Mouse (Mus musculus) adrenal gland, postnatal 10 days (tissue): ENCODE results near the gene Rora. TPM values are rescaled to one million over a fixed set of nuclear protein-coding genes. Genes with fewer than 3 reads are reported as not detected.

Experiments used
- DNase-seq: peaks from one replicate; pipeline ENCODE4 v3.0.0; 2021; ENCODE audit warnings: mixed read lengths
- long read RNA-seq, 2 experiments: library from polyadenylated mRNA; stranded (forward); transcript quantifications; one replicate each; pipeline ENCODE4 v2.0.0; 2021
- total RNA-seq, 2 experiments: library from RNA; stranded (reverse); gene quantifications; 2 replicates each; pipeline ENCODE4 v1.2.3; 2021

Rora gene
- 10 to 100 TPM; 44.1 to 60.6 TPM for total RNA-seq
- long read RNA-seq, experiment 1, transcript Rora-202 (10 exons, 2,591 nt): major isoform, 26 of 44 reads
- long read RNA-seq, experiment 1, partial matches to known transcripts: 8 of 44 reads
- long read RNA-seq, experiment 1, other reads (novel, unspliced or antisense): 9 of 44 reads
- long read RNA-seq, experiment 2, transcript Rora-202 (10 exons, 2,591 nt): major isoform, 17 of 29 reads
- long read RNA-seq, experiment 2, partial matches to known transcripts: 2 of 29 reads
- long read RNA-seq, experiment 2, other reads (novel, unspliced or antisense): 9 of 29 reads

GRCm38 (mm10) chr9:68653211-68654038, at the start of gene Rora:
Gene Rora, plus strand, starts transcription at chr9:68653786.
- peak; percentile 80 for DNase-seq

DNA sequence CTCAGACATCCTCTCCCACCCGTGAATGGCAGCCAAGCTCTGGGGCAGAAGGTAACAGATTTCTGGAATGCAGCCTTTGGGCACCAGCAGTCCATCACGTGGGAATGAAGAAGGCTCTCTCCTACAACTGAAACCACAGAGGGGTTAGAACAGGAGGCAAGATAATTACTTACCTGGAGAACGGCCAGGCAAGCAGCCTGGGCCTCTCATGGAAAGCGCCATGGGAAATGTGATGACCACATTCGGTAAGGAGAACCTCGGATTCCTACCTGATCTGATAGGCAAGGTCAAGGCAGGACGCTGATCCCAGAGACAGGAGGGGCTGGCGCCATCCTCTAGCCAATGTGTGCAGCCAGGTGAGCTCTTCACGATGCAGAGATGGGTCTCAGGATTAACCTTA, 39.6 kb upstream of the Rora start:
- no peak for DNase-seq

DNA sequence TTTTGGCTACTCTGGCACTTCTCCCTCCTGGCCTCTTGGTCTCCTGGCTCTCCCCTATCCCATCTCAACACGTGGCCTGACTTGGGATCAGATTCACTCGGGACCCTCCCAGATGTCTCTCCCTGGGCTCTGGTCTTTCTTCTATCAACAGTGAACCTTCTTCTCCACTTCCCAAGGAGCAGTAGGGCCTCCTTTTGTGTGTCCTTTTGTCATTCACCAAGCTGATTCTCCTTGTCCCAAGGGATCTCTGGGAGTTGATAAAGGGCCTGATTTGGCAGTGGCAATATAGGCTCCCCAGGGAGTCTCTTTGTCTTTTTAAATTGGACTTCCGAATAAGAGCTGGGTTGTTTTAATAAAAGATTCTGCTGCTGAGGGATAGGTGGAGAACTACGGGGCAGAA, 36.5 kb upstream of the Rora start:
- DNase-seq: no peak

- DNase-seq: no peak
These were observed 33.5 kb upstream of the Rora start for GRCm38 (mm10) chr9:68620036-68620435.

DNA sequence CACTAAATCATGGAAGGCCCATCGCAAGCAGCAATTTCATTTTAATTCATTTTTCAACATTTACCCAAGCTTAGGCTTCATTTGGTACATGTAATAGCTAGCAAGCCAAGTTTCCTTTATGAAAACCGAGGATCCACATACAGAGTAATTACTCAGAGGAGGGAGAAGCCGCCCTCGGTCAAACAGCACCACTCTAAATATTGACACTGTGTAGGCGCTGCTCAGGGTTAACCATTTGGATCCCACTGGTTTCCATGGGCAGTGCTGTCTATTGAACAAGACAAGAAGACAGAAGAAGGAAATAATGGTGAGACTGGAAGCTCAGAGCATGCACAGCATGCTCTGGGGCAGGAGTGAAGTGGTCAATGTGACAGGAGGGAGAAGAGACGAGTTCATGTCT, 33.1 kb upstream of the Rora start:
- no peak for DNase-seq

DNA sequence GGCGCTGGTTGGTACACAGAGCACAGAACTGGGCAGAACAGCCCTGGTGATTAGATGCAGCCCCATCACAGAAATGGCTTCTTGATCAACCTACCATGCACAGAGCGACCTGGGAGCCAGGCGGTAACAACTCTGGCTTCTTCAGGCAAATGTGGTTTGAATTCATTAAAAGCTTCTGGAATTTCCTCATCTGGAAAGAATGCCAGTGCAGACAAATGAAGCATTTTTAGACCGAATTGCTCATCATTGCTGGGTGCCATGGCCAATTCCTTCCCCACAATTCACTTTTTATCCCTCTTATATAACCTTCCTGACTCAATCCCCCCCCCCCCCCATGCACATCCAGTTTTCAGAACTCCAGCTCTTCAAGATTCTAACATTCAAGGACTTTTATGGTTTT, 28.6 kb upstream of the Rora start:
- no peak for DNase-seq

DNA sequence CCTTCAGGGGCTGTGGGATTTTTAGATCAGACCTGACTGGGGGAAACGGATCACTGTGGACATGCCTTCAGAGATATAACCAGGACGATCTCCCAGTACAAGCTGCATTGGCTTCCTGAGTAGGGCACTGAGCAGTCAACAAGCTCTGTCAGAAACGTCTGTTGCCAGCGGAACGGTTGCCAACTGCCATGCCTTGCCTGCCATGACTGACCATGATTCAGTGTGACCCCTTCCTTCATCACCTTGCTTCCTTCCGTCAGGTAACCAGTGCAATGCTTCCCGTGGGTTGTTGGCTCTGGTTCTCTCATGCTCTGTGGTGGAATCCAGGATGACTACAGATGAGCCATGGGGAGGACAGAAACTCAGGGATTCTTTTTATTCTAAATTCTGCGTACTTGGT, 16.3 kb upstream of the Rora start:
- DNase-seq: no peak

DNA sequence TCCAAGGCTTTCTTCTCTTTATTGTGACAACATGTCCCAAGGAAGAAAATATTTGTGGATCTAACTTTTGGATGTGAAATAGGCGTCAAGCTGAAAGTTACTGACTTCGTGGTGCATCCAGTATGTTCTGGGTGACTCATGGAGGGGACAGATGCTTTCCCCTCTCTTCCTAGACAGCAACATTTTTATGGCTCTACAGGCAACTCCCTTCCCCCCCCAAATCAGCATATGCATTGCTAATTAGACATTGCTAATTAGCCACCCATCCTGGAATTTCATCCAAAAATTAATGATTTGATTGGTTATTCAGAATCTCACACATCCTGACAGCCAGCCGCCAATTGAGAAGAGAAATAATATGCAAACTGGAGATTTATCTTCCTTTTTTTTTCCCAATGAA, 12.5 kb upstream of the Rora start:
- no peak for DNase-seq

GRCm38 (mm10) chr9:68648061-68648460, 5.5 kb upstream of the Rora start:
- no peak for DNase-seq

- no peak for DNase-seq
These were observed 400 bp downstream of the Rora start for GRCm38 (mm10) chr9:68654039-68654332.

DNA sequence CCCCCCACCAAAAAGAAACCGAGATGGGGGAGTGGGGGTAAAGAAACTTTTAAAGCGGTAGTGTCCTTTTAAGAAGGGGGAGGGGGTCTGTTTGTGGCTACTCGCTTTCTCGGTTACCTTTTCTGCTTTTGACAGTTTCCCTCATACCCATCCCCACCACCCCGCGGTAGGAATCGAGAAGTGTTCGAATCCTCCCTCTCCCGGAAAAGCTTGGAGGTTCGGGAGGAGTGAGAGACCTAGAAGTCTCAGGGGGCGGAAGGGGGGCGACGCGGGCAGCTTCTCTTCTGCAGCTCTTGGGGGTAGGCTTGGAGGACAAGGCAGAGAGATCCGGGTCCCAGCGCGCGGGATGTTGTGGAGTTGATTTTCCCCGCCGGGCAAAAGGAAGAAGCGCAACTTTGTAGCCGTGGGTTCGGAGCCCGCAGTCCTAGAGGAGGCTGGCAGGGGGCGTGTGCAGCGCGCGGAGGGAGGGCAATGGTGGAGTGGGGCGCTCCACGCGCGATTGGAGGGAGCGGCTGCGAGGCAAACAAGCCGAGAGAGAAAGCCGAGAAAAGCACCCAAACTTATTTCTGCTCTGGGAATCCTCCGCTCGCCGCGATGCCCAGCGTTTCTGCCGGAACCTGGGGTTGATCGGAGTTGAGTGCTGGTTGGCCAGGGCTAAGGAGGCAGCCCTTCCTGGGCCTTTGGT, 889 bp downstream of the Rora start:
- DNase-seq: peak; percentile 61

GRCm38 (mm10) chr9:68655018-68656005, 1.7 kb downstream of the Rora start:
- DNase-seq: peak; percentile 78

DNA sequence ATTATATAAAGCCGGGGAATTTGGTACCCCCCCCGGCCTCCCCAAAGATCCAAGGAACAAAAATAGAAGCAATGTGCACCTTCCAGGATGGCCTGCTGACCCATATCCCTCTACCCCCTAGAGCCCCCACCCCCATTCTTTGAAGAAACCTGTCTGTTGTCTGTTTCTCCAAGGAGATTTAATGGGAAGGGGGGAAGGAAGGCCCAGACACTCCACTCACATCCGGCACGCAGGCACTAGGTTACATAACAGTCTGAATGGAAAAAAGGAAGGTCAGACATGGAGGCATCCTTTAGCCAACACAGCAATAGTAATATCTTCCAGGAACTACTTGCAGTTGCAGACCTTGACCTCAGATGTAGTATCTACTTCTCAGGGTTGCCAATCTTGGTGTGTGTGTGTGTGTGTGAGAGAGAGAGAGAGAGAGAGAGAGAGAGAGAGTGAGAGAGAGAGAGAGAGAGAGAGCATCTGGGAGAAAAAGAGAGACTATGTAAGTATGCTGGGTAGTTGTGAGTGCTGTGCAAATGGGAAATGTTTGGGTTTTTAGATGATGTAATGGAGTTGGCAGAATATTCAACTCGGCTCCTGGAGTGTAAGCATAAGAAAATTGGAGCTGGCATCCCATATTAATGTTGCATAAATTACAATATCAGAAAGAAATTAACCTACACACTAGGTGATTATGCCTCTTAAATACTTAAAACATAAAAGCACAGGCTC, 2.6 kb downstream of the Rora start:
- DNase-seq: peak; percentile 45

DNA sequence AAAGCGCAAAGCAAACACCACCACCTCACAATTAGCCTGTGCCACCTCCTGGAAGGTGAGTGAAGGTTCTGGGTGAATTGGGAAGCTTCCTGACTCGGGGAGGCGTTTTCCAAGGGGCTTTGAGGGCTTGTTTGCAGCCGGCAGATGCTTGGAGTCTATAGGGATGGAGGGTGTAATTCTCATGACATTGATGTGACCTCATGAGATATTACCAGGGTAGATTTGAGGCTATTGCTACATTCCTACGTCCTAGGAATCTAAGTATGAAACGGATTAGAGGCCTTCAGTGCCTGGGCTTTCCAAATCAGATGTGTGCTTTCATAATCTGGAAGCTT, 3.2 kb downstream of the Rora start:
- DNase-seq: no peak

GRCm38 (mm10) chr9:68670731-68671130, 17.1 kb downstream of the Rora start:
- no peak for DNase-seq

DNA sequence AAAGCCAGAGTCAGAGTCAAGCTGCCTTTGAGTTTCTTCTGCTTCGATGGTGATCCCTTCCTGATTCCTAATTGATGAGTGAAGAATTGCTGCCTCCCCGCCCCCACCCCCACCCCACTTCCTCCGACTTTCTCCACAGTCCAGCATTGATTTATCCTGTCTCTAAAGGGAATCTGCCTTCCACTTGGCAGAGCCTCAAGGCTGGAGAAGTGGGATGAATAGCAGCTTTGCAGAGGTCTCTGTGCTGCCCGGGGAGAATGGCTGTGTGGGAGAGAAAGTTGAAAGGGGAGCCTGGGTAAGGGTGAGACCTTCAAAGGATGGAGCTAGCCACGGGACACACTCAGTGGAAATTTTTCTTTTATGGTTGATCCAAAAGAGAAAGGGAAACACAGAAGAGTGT, 18.9 kb downstream of the Rora start:
- DNase-seq: peak; percentile 55

DNA sequence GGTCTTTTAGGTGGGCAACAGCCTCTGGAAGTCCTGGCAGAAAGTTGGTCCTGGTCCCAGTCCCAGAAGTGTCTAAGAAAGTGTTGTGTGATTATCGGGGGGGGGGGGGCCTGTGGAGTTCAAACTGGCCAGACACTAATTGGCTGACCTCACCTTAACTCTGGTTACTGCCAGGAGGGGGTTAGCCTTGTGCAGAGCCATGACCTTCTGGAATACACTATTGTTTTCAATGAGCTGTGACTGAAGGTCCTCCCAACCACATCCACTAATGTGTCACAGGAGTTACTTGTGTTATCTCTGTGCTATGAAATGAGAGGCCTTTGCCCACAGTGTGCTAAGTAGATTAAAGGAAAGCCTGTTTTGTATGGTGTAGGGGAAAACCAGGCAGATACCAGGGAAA, 19.6 kb downstream of the Rora start:
- DNase-seq: peak; percentile 32

DNA sequence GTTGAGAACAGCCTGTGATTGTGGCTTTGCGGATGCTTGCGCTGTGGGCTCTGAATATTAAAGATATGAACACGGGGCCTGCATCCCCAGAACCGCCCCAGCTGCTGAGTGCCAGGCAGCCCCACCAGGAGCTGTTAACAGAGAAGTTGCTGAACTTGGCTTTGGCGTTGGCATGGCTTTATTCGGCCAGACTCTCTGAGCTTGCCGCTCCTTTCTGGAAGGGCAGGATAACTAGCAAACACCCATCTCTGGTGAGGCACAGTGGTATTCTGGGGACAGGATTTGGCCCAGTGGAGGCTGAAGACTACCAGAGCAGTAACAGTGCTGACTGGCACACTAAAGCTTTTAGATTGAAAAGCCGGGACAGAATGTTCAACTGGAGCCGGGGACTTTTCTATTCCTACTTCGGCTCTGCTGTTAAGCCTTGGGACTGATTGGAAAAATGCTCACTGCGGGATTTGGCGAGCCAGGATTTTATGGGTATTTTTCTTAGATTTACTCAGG, 26.3 kb downstream of the Rora start:
- DNase-seq: no peak

DNA sequence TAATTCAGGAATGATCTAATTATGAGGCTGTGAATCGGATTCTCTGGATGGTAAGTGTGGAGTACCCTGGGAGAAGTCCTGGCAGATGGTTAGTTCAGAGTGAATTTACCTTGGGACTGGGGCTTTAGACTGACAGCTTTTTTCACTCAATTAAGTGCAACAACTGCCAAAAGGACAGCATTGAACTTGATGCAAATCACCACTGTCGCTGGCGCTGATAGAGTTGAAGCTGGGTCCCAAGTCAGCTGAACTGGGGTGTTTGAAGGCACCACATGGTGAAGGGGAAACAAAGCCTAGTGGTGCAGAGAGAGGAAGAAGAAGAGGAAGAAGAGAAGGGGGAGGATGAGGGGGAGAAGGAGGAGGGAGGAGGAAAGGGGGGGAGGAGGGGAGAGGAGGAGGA, 30.4 kb downstream of the Rora start:
- no peak for DNase-seq

- DNase-seq: no peak
These were observed 32.0 kb downstream of the Rora start for GRCm38 (mm10) chr9:68685562-68685961.

- DNase-seq: no peak
These were observed 33.8 kb downstream of the Rora start for GRCm38 (mm10) chr9:68687251-68687874.
